Mouse (Mus musculus) heart, postnatal 14 days (tissue): ENCODE measurements around the gene Zbbx. TPM values are rescaled to one million over a fixed set of nuclear protein-coding genes. Genes with fewer than 3 reads are reported as not detected.

Experiments
- DNase-seq, 2 experiments: peaks; one replicate each; pipeline ENCODE4 v3.0.0; 2021 to 2022
- intact Hi-C: fragments of 180-260 bp; cut with DNase I; formaldehyde crosslinking; loops from one replicate; pipeline ENCODE4 v1.15.1; 2025
- long read RNA-seq, 2 experiments: library from polyadenylated mRNA; stranded (forward); transcript quantifications; one replicate each; pipeline ENCODE4 v2.0.0; 2021
- total RNA-seq, 2 experiments: library from RNA; stranded (reverse); gene quantifications; 2 replicates each; pipeline ENCODE4 v1.2.3; 2021

The Zbbx gene
- total RNA-seq: under 1 TPM in 1 of 2 experiments, not detected in 1; 0.14 TPM
- long read RNA-seq, experiment 1: 0 reads
- long read RNA-seq, experiment 2: 0 reads

DNA sequence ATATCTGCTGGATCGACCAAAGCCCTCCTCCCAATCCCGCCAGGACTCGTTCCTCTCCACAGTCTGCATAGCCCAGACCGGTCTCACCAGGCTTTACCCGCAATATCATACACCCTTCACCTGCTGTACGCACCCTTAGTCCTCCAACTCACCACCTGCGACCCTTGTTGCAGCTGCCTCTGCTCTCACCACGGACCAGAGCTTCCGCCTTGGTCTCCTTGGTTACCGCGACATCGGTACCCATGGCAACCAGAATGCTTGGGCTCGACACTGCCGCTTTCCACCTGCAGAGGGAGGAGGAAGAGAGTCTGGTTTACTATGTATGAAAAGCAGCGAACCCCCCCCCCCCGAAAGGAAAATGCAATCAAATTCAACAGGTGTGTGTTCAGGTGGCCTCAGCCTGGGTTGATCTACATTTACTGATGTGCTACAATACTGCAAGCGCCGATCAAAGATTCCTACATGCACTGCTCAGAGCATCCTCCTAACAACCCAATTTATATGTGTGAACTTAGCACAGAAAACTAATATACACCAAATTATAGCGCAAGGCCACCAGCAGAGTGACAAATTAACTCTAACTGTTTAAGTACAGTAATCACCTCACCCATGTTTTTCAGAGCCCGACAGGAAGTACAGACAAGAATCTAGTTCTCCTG, at the start of gene Zbbx:
TSS of gene Zbbx (minus strand) at position 197 of the 659 bp plus-strand sequence.
- intact Hi-C loops: no loop called here
- DNase-seq: peak in 1 of 2 experiments; percentile 11

DNA sequence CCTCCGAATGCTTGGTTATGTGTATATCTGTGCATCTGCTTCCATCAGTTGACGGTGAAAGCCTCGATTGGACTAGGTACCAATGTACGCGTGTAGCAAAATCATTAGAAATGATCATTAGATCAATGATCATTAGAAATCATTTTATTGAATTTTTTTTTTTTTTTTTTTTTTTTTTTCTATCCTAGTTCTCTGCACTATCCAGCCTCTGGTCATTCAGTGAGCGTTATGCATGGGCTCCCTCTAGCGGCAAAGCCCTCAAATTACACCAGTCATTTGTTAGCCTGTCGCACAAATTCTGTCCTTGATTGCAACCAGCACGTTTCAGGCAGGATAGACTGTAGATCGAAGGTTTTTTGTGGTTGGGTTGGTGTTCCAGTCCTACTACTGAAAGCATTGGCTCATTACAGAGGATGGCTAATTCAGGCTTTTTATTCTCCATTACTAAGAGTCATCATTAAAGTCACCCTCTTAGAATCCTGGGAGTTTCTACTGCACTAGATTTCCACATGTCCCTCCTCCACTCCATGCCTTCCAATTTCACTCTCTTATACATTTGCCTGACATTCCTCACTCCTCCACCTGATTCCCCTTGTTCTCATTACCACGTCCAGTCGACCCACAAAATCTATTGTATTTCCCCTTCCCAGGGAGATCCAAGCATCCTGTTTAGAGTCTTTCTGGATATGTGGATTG, 38.1 kb upstream of the Zbbx start:
- intact Hi-C loops: no loop called here
- peak; percentile 30 to 53 for DNase-seq

DNA sequence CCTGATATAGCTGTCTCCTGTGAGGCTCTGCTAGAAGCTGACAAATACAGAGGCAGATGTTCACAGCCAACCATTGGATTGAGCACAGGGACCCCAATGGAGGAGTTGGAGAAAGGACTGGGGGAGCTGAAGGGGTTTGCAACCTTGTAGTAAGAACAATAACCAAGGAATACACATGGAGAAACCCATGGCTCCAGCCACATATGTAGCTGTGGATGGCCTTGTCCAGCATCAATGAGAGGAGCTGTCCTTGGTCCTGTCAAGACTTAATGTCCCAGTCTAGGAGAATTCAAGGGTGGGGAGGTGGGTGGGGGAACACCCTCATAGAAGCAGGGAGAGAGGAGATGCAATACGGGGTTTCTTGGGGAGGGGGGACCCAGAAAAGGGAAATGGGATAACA, 17.8 kb upstream of the Zbbx start:
- intact Hi-C loops: no loop called here

DNA sequence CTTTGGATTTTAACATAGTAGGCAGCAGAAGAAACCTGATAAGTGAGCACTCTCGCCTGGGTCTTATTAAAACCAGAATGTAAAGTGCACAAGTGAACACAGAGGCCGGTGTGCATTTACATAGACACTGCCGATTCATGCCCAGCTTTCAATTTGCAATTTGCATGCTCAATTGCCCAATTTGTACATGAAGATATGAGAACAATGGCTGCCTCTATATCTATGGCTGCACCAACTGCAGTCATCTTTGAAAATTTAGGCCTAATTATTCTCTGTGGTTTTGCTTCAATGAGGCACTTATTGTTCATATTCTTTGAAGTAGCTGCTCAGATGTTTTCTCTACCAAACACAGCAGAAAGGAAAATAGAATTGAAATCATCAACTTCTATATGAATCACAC, 23.0 kb downstream of the Zbbx start:
- DNase-seq: no peak
- intact Hi-C loops: no loop called here

More for the DNA sequence above, 17.8 kb upstream of the Zbbx start:
- no peak for DNase-seq

DNA sequence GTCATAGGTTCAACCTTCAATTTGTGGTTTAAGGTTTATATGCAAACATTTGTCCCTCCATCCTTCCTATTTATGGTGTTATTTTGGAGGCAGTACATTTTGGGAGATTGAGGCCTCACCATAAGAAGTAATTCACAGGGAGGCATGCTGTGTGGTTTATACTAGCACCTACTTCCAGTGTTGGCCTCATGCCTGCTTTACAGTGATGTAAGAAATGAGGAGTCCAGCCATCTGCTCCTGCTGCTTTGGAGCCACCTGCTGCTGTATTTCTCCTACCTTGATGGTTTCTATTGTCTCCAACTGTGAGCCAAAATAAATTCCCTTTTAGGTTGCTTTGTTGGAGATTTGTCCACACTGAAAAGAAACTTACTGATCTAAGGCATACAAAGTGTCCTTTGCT, 60.0 kb downstream of the Zbbx start:
- DNase-seq: no peak
- intact Hi-C loops: no loop called here

DNA sequence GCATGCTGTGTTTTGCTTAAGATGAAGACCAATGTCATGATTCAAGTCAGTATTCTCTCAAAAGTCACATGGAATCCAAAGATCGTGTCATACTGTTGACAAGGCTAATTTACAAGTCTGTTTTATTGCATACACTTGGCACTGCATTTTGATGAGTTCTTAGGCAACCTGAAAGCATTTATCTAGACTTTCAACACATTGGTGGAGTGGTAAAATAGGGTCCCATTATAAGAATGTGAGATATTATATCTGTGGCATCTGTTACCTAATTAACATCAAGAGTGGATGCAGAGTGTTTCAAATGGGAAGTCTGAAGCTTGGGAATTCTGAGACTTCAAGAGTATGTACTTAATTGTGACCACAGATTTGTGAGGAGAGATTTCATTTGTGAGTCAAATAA, 79.1 kb downstream of the Zbbx start:
- DNase-seq: no peak
- intact Hi-C loops: no loop called here

DNA sequence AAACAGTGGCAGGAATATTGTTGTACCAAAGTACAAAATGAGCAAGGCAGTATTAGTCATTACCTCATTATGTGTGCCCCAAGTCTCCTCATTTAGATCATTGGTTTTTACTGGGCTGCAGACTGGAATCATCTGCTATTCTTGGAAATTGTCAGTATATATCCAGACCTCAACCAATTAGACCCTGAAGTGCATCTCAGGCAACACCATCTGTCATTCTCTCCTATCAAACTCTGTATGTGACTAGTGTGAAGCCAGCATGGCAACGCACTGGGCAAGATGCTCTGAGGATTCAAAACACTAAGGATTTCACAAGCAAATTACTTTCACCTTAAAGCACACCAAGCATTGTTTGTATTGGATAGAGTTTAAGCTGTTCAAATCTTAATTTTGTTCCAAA, 85.9 kb downstream of the Zbbx start:
- intact Hi-C loops: no loop called here
- DNase-seq: no peak

DNA sequence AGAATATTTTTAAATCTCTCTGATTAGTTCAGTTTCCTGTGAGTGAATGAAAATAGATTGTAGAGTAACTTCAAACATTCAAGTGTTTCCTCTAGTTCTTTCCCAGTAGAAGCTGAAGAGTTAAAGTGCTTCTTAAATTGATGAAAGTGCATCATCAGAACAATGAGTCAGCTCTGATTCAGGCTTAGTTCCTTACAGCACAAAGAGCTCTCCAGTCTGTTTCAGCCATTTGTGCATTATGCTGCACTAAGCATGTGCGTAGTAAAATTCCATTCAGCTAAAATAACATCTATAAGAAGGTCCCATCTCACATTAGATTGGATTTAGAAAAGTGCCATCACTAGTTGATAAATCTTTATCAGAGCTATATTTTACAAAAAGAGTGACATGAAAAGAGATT, 155.1 kb downstream of the Zbbx start:
- no peak for DNase-seq
- intact Hi-C loops: no loop called here

Other genes starting within 250 kb of the Zbbx start
- not detected for gene Serpini2, start 105.0 kb upstream of the Zbbx start, total RNA-seq